Mouse (Mus musculus): Measurements from ENCODE around the gene Pgm1.

Pgm1 gene

GRCm38 (mm10) chr4:100011563-100011962, 82.3 kb downstream of the Pgm1 start:
- no peak for DNase-seq (ENCODE audit: low read depth, low spot score)

DNA sequence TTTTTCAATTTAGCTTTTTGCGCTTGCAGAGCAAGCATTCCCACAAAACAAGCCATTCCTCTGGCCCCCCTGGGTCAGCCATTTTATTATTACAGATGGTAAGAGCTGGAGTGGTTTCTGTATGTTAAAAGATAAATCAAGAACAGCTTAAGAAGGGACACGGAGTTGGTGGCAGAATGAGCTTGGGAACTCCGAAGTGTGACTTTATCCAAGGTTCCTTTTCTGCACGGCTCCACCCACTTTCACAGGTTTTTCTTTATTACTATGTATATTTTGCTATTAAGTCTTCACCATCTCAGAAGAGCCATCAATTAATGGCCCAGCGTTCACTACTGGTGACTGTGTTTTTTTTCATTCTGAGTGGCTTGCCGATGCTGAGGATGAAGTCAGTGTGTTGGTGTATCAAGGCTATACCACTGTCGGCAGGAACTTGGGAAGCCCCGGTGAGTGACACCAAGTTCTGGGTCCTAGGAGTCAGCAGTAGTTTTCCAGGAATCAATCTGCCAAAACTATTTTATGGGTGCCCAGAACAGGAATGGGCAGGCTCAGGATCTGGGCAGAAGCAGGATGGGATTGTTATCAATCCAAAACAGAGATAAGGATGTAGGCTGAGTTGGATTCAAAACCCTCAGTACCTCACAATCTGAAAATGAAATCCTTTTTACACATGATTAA, 83.3 kb downstream of the Pgm1 start:
- DNase-seq (ENCODE audit: low read depth, low spot score), result no peak

DNA sequence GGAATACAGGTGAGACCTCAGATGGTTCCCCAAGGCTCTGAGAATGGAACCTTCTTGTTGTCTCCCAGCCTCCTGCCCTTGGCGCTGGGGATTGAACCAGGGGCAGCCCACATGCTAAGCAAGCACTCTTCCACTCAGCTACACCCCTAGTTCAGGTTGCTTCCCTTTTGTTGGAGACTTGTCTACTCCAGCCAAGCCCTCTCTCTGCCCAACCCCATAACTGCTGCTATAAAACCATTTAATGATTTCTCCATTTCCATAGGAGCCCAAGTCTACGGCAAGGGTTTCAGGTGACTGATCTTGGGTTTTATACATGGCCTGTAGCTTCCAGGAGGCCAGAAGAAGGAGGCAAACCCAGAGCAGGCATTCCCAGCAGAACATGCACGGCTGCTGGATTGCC, 98.6 kb downstream of the Pgm1 start:
- no peak for DNase-seq (ENCODE audit: low read depth, low spot score)

DNA sequence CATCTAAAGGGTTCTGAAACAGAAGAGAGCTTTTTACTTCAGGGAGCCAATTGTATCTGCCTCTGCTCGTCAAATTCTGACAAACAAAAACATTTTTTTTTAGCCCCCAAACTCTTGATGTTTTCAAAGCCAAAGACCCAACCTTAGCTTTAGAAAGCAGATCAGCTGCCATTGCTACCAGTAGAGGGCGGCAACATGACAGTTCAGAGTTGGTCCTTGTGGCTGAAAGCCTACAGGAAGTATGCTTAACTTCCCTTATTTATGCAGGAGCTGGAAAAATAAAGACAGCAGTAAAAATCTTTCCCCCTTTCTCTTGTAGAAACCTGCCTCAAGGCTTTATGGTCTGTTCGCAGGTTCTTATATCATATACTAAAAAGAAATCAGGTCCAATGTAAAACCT, 99.4 kb downstream of the Pgm1 start:
- DNase-seq (ENCODE audit: low read depth, low spot score), result peak; percentile 76

DNA sequence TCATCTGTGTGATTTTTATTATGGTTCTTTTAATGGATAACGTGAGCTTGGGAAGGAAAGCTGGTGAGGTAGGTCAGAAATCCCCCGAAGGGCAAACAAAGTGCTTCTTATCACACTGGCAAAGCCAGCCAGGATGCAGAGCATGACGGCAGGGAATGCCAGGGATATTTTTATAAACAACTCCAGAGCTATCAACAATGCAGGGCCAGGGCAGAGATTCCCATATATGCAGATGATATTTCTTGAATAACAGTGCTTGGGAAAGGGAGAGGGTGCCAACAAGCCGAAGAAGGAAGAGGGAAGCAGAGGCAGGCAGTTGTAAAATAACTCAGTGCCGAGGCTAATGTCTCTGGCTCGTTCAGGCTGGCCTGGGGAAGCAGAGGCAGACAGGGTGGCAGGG, 102.1 kb downstream of the Pgm1 start:
- DNase-seq (ENCODE audit: low read depth, low spot score), result no peak

DNA sequence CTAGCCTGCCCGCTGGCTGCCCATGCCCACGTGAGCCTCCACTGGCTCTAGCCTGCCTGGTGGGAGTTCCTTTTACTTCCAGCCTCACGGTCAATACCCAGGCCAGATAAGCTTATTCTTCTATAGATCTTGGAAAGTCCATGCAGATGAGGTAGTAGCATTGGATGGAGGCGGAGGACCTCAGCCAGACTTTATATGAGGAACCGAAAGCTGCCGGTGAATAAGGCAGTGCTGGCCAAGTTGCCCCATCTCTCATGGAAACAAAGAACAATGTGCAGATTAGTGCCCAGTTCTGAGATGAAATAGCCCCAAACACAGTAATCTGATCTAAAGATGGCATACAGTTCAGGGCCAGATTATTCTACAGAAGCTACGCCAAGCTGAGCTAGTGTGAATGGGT, 103.4 kb downstream of the Pgm1 start:
- DNase-seq (ENCODE audit: low read depth, low spot score), result no peak

- DNase-seq (ENCODE audit: low read depth, low spot score), result no peak
Observed at GRCm38 (mm10) chr4:100033944-100034343, 104.7 kb downstream of the Pgm1 start.

- no peak for DNase-seq (ENCODE audit: low read depth, low spot score)
Observed at GRCm38 (mm10) chr4:100034971-100035370, 105.8 kb downstream of the Pgm1 start.

GRCm38 (mm10) chr4:100035919-100036554, 106.8 kb downstream of the Pgm1 start:
- DNase-seq (ENCODE audit: low read depth, low spot score), result peak; percentile 35
